8 mouse cellular contexts compared by ENCODE assay signal in genomic region chr6:108828872-108829271, GRCm38 (mm10). TPM values are rescaled to one million over a fixed set of nuclear protein-coding genes. Genes with fewer than 3 reads are reported as not detected.
DNase-seq lines count a peak whose midpoint lies in the region; ATAC-seq lines count a peak whose summit lies in the region.

No protein-coding gene starts in this region.

- peak; percentile 18; the same call in 1 of the 2 replicates for ATAC-seq in embryonic facial prominence, embryonic 15.5 days (ENCODE audit: insufficient number of reproducible peaks, low FRiP score, low TSS enrichment, low read depth)
- peak; percentile 70; the same call in 1 of the 2 replicates for ATAC-seq in hindbrain, embryonic 13.5 days (ENCODE audit: low FRiP score)
- ATAC-seq in limb, embryonic 15.5 days (ENCODE audit: insufficient number of reproducible peaks, low FRiP score, low TSS enrichment, low read depth): no peak
- peak; percentile 78 for ATAC-seq in midbrain, embryonic 16.5 days

- H3K4me2 ChIP-seq in embryonic facial prominence, embryonic 15.5 days (replicated peaks): peak overlapping the region; percentile 82
- H3K4me2 ChIP-seq in hindbrain, embryonic 13.5 days: peak overlapping the region; percentile 92
- H3K4me2 ChIP-seq in limb, embryonic 15.5 days: peak overlapping the region; percentile 74
- H3K4me2 ChIP-seq in midbrain, embryonic 16.5 days (ENCODE audit: low read length): peak overlapping the region; percentile 74

- peak; percentile 13 for DNase-seq in heart, adult 8-10 months (ENCODE audit: low spot score)
- no peak for DNase-seq in heart, adult 11 months
- peak; percentile 55 for DNase-seq in MN1 (ENCODE audit: low spot score)
- DNase-seq in thymus, postnatal 36 days: peak; percentile 64 to 72

- no peaks in the 10 kb centered on the region for H3K36me3 ChIP-seq in embryonic facial prominence, embryonic 15.5 days
- H3K36me3 ChIP-seq in hindbrain, embryonic 13.5 days: peaks cover 6% of the 10 kb centered on the region
- no peaks in the 10 kb centered on the region for H3K36me3 ChIP-seq in limb, embryonic 15.5 days
- H3K36me3 ChIP-seq in midbrain, embryonic 16.5 days (ENCODE audit: control insufficient read depth, insufficient read depth, low read length): no peaks in the 10 kb centered on the region

- under 1% methylated on average over 56 of the region's 56 CpGs for WGBS in embryonic facial prominence, embryonic 15.5 days
- WGBS in hindbrain, embryonic 13.5 days: under 1% methylated on average over 37 of the region's 56 CpGs
- WGBS in limb, embryonic 15.5 days: under 1% methylated on average over 56 of the region's 56 CpGs
- WGBS in midbrain, embryonic 16.5 days: under 1% methylated on average over 56 of the region's 56 CpGs

- H3K27me3 ChIP-seq in embryonic facial prominence, embryonic 15.5 days: no peaks in the 10 kb centered on the region
- no peaks in the 10 kb centered on the region for H3K27me3 ChIP-seq in hindbrain, embryonic 13.5 days
- no peaks in the 10 kb centered on the region for H3K27me3 ChIP-seq in limb, embryonic 15.5 days
- no peaks in the 10 kb centered on the region for H3K27me3 ChIP-seq in midbrain, embryonic 16.5 days (ENCODE audit: control insufficient read depth, insufficient read depth, low read depth, low read length)

- peak overlapping the region; percentile 86 for H3K9ac ChIP-seq in embryonic facial prominence, embryonic 15.5 days
- peak overlapping the region; percentile 96 for H3K9ac ChIP-seq in hindbrain, embryonic 13.5 days
- peak overlapping the region; percentile 92 for H3K9ac ChIP-seq in limb, embryonic 15.5 days
- H3K9ac ChIP-seq in midbrain, embryonic 16.5 days (ENCODE audit: low read depth, low read length): peak overlapping the region; percentile 87

- H3K4me1 ChIP-seq in embryonic facial prominence, embryonic 15.5 days: peaks cover 16% of the 10 kb centered on the region
- peaks cover 20% of the 10 kb centered on the region for H3K4me1 ChIP-seq in hindbrain, embryonic 13.5 days (replicated peaks)
- peaks cover 14% of the 10 kb centered on the region for H3K4me1 ChIP-seq in limb, embryonic 15.5 days
- peaks cover 15% of the 10 kb centered on the region for H3K4me1 ChIP-seq in midbrain, embryonic 16.5 days (ENCODE audit: control insufficient read depth, insufficient read depth, low read length)

- no peaks in the 10 kb centered on the region for H3K9me3 ChIP-seq in embryonic facial prominence, embryonic 15.5 days (replicated peaks)
- no peaks in the 10 kb centered on the region for H3K9me3 ChIP-seq in hindbrain, embryonic 13.5 days
- H3K9me3 ChIP-seq in limb, embryonic 15.5 days: no peaks in the 10 kb centered on the region
- no peaks in the 10 kb centered on the region for H3K9me3 ChIP-seq in midbrain, embryonic 16.5 days (replicated peaks; ENCODE audit: control insufficient read depth, low read length, poor library complexity, severe bottlenecking)

- peak overlapping the region; percentile 89 for H3K27ac ChIP-seq in embryonic facial prominence, embryonic 15.5 days (replicated peaks)
- peak overlapping the region; percentile 83 for H3K27ac ChIP-seq in hindbrain, embryonic 13.5 days
- peak overlapping the region; percentile 90 for H3K27ac ChIP-seq in limb, embryonic 15.5 days
- H3K27ac ChIP-seq in midbrain, embryonic 16.5 days (ENCODE audit: low read length): peak overlapping the region; percentile 43

- peak overlapping the region; percentile 89 for H3K4me3 ChIP-seq in embryonic facial prominence, embryonic 15.5 days (replicated peaks)
- peak overlapping the region; percentile 92 for H3K4me3 ChIP-seq in hindbrain, embryonic 13.5 days
- peak overlapping the region; percentile 96 for H3K4me3 ChIP-seq in limb, embryonic 15.5 days
- peak overlapping the region; percentile 85 for H3K4me3 ChIP-seq in midbrain, embryonic 16.5 days (ENCODE audit: low read depth, low read length)

RNA-seq across cellular contexts. Expression of gene Edem1, which starts 0.4 kb away (rescaled TPM):
- total RNA-seq in heart, adult 8-10 months (2022): 10 to 100 TPM in 2 of 4 experiments, 1 to 10 TPM in 2; 6.2 to 12.5 (median 9.0) TPM
- polyA plus RNA-seq in embryonic facial prominence, embryonic 15.5 days (2015; fragmentation: Nextera tagmentation; extraction: Ambion mirVana): 20.8 and 22.0 TPM in 2 replicates
- 6.0 and 6.5 TPM in 2 replicates for polyA plus RNA-seq in hindbrain, embryonic 13.5 days (2015; fragmentation: Nextera tagmentation; extraction: Ambion mirVana)
- 14.4 and 19.5 TPM in 2 replicates for polyA plus RNA-seq in limb, embryonic 15.5 days (2015; fragmentation: Nextera tagmentation; extraction: Ambion mirVana)
- 4.1 and 4.9 TPM in 2 replicates for polyA plus RNA-seq in midbrain, embryonic 16.5 days (2015; fragmentation: Nextera tagmentation; extraction: Ambion mirVana)

RNA-seq across cellular contexts. Expression of gene Arl8b, which starts 46.0 kb away (rescaled TPM):
- total RNA-seq in heart, adult 8-10 months (2022): 100 to 1,000 TPM in 2 of 4 experiments, 10 to 100 TPM in 2; 91.8 to 102 (median 97.3) TPM
- 76.4 and 83.7 TPM in 2 replicates for polyA plus RNA-seq in embryonic facial prominence, embryonic 15.5 days (2015; fragmentation: Nextera tagmentation; extraction: Ambion mirVana)
- polyA plus RNA-seq in hindbrain, embryonic 13.5 days (2015; fragmentation: Nextera tagmentation; extraction: Ambion mirVana): 96.1 and 98.2 TPM in 2 replicates
- 79.3 and 85.7 TPM in 2 replicates for polyA plus RNA-seq in limb, embryonic 15.5 days (2015; fragmentation: Nextera tagmentation; extraction: Ambion mirVana)
- 106 and 112 TPM in 2 replicates for polyA plus RNA-seq in midbrain, embryonic 16.5 days (2015; fragmentation: Nextera tagmentation; extraction: Ambion mirVana)
